Mouse (Mus musculus): ENCODE measurements around the gene Fam53b. TPM values are rescaled to one million over a fixed set of nuclear protein-coding genes. Genes with fewer than 3 reads are reported as not detected.

Fam53b gene
- polyA plus RNA-seq, 1 experiment from 2014 or later = 15.4 TPM

GRCm38 (mm10) chr7:132781130-132781814 lies 32.4 kb downstream of the Fam53b start:
- WGBS = 16% methylated on average over 7 of the region's 7 CpGs
- Histone ChIP-seq H3K4me1 (peaks cover 32% of the 10 kb centered on the region), H3K9me3 (no peaks in the 10 kb centered on the region), H3K27me3 (replicated peaks) (no peaks in the 10 kb centered on the region), H3K4me3 (no peak overlapping the region), H3K9ac (no peak overlapping the region), H3K4me2 (no peak overlapping the region), H3K36me3 (replicated peaks) (no peaks in the 10 kb centered on the region), H3K27ac (peak overlapping the region; percentile 46)
- ATAC-seq (replicated peaks) = peak; percentile 78

GRCm38 (mm10) chr7:132780611-132781010 lies 33.1 kb downstream of the Fam53b start:
- 28% methylated on average over 4 of the region's 4 CpGs for WGBS
- Histone ChIP-seq H3K27me3 (replicated peaks) (no peaks in the 10 kb centered on the region), H3K36me3 (replicated peaks) (no peaks in the 10 kb centered on the region), H3K4me3 (no peak overlapping the region), H3K4me1 (peaks cover 27% of the 10 kb centered on the region), H3K4me2 (no peak overlapping the region), H3K9ac (no peak overlapping the region), H3K27ac (peak overlapping the region; percentile 46), H3K9me3 (no peaks in the 10 kb centered on the region)
- no peak; the same call in 1 of the 2 replicates for ATAC-seq (replicated peaks)

GRCm38 (mm10) chr7:132778630-132779029 lies 35.1 kb downstream of the Fam53b start:
- H3K36me3 ChIP-seq (replicated peaks) = no peaks in the 10 kb centered on the region
- H3K9me3 ChIP-seq = no peaks in the 10 kb centered on the region
- H3K27me3 ChIP-seq (replicated peaks) = no peaks in the 10 kb centered on the region
- no peak overlapping the region for H3K27ac ChIP-seq
- no peak for ATAC-seq (replicated peaks)
- WGBS = 94% methylated on average over 13 of the region's 13 CpGs
- H3K4me2 ChIP-seq = no peak overlapping the region
- no peak overlapping the region for H3K4me3 ChIP-seq
- H3K4me1 ChIP-seq = peaks cover 25% of the 10 kb centered on the region
- H3K9ac ChIP-seq = no peak overlapping the region

- Histone ChIP-seq H3K4me1 (peaks cover 25% of the 10 kb centered on the region), H3K9me3 (no peaks in the 10 kb centered on the region), H3K4me2 (no peak overlapping the region), H3K4me3 (no peak overlapping the region), H3K36me3 (replicated peaks) (no peaks in the 10 kb centered on the region), H3K27ac (no peak overlapping the region), H3K9ac (no peak overlapping the region), H3K27me3 (replicated peaks) (no peaks in the 10 kb centered on the region)
- no peak for ATAC-seq (replicated peaks)
- 85% methylated on average over 1 of the region's 1 CpGs for WGBS
These were observed 35.8 kb downstream of the Fam53b start for GRCm38 (mm10) chr7:132777728-132778453.

GRCm38 (mm10) chr7:132777117-132777516 lies 36.6 kb downstream of the Fam53b start:
- H3K9me3 ChIP-seq = no peaks in the 10 kb centered on the region
- 92% methylated on average over 7 of the region's 7 CpGs for WGBS
- H3K4me2 ChIP-seq = no peak overlapping the region
- H3K4me3 ChIP-seq = no peak overlapping the region
- H3K27me3 ChIP-seq (replicated peaks) = no peaks in the 10 kb centered on the region
- H3K4me1 ChIP-seq = peaks cover 22% of the 10 kb centered on the region
- H3K27ac ChIP-seq = no peak overlapping the region
- H3K9ac ChIP-seq = no peak overlapping the region
- no peak for ATAC-seq (replicated peaks)
- no peaks in the 10 kb centered on the region for H3K36me3 ChIP-seq (replicated peaks)

- Histone ChIP-seq H3K27ac (no peak overlapping the region), H3K9ac (no peak overlapping the region), H3K4me3 (no peak overlapping the region), H3K4me2 (no peak overlapping the region), H3K4me1 (peaks cover 16% of the 10 kb centered on the region), H3K36me3 (replicated peaks) (no peaks in the 10 kb centered on the region), H3K9me3 (no peaks in the 10 kb centered on the region), H3K27me3 (replicated peaks) (no peaks in the 10 kb centered on the region)
- 86% methylated on average over 7 of the region's 7 CpGs for WGBS
- no peak for ATAC-seq (replicated peaks)
These were observed 37.2 kb downstream of the Fam53b start for GRCm38 (mm10) chr7:132776338-132777111.

GRCm38 (mm10) chr7:132775922-132776321 lies 37.8 kb downstream of the Fam53b start:
- 96% methylated on average over 10 of the region's 10 CpGs for WGBS
- no peak for ATAC-seq (replicated peaks)
- H3K27me3 ChIP-seq (replicated peaks) = no peaks in the 10 kb centered on the region
- H3K9me3 ChIP-seq = no peaks in the 10 kb centered on the region
- H3K27ac ChIP-seq = no peak overlapping the region
- no peak overlapping the region for H3K4me2 ChIP-seq
- H3K4me1 ChIP-seq = peaks cover 10% of the 10 kb centered on the region
- H3K36me3 ChIP-seq (replicated peaks) = no peaks in the 10 kb centered on the region
- H3K4me3 ChIP-seq = no peak overlapping the region
- no peak overlapping the region for H3K9ac ChIP-seq

GRCm38 (mm10) chr7:132775333-132775732 lies 38.4 kb downstream of the Fam53b start:
- Histone ChIP-seq H3K4me2 (no peak overlapping the region), H3K9ac (no peak overlapping the region), H3K9me3 (no peaks in the 10 kb centered on the region), H3K4me3 (no peak overlapping the region), H3K27ac (no peak overlapping the region), H3K4me1 (peaks cover 5% of the 10 kb centered on the region), H3K27me3 (replicated peaks) (no peaks in the 10 kb centered on the region), H3K36me3 (replicated peaks) (no peaks in the 10 kb centered on the region)
- WGBS = 90% methylated on average over 5 of the region's 5 CpGs
- no peak for ATAC-seq (replicated peaks)

GRCm38 (mm10) chr7:132773011-132773705 lies 40.5 kb downstream of the Fam53b start:
- 90% methylated on average over 7 of the region's 7 CpGs for WGBS
- Histone ChIP-seq H3K4me2 (no peak overlapping the region), H3K4me1 (peaks cover under 1% of the 10 kb centered on the region), H3K9me3 (no peaks in the 10 kb centered on the region), H3K27me3 (replicated peaks) (no peaks in the 10 kb centered on the region), H3K4me3 (no peak overlapping the region), H3K9ac (no peak overlapping the region), H3K27ac (no peak overlapping the region), H3K36me3 (replicated peaks) (no peaks in the 10 kb centered on the region)
- no peak for ATAC-seq (replicated peaks)

- WGBS = 92% methylated on average over 5 of the region's 5 CpGs
- Histone ChIP-seq H3K27me3 (replicated peaks) (no peaks in the 10 kb centered on the region), H3K4me2 (no peak overlapping the region), H3K9me3 (no peaks in the 10 kb centered on the region), H3K4me3 (no peak overlapping the region), H3K27ac (no peak overlapping the region), H3K4me1 (peaks cover 8% of the 10 kb centered on the region), H3K36me3 (replicated peaks) (no peaks in the 10 kb centered on the region), H3K9ac (no peak overlapping the region)
- no peak for ATAC-seq (replicated peaks)
These were observed 41.2 kb downstream of the Fam53b start for GRCm38 (mm10) chr7:132772440-132772839.

- WGBS = 83% methylated on average over 12 of the region's 12 CpGs
- peak overlapping the region; percentile 67; the same call in 1 of the 2 replicates for H3K27ac ChIP-seq
These were observed 45.0 kb downstream of the Fam53b start for GRCm38 (mm10) chr7:132768498-132769344.

More at GRCm38 (mm10) chr7:132768498-132769344, 45.0 kb downstream of the Fam53b start:
- Histone ChIP-seq H3K4me2 (no peak overlapping the region), H3K36me3 (replicated peaks) (no peaks in the 10 kb centered on the region), H3K4me3 (no peak overlapping the region), H3K9me3 (no peaks in the 10 kb centered on the region), H3K9ac (no peak overlapping the region), H3K27me3 (replicated peaks) (no peaks in the 10 kb centered on the region), H3K4me1 (peaks cover 26% of the 10 kb centered on the region)
- no peak for ATAC-seq (replicated peaks)

Data from midbrain, embryonic 15.5 days (tissue).